Mouse (Mus musculus): ENCODE measurements around the gene Myl6b. TPM values are rescaled to one million over a fixed set of nuclear protein-coding genes. Genes with fewer than 3 reads are reported as not detected.

Gene Myl6b
- polyA plus RNA-seq, 1 experiment: 16.7 TPM

DNA sequence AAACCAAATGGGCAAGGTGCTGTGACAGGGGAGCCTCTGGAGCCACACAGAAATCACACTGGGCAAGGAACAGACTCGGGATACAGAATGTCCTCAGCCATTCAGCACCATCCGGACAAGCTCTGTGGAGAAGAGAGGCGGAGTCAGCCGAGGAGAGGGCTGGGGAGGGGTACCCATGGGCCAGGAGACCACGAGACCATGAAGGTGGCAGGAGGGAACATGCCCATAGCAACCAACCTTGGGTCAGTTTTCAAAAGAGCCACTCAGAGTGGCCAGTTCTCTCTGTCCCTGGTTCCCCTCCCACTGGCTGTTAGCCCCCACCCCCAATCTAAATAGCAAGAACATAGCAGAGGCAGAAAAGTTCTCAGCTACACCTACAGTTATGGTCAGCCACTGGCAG lies 7.6 kb downstream of the Myl6b start:
- Histone ChIP-seq H3K79me3 (ENCODE audit: low read depth) (peaks cover 40% of the 10 kb centered on the region), H3K36me3 (ENCODE audit: control insufficient read depth, insufficient read depth) (peaks cover 60% of the 10 kb centered on the region), H3ac (ENCODE audit: control insufficient read depth, insufficient read length, low read depth) (peak overlapping the region; percentile 14), H3K4me3 (ENCODE audit: insufficient read depth, poor library complexity, severe bottlenecking) (peak overlapping the region; percentile 97), H3K79me2 (ENCODE audit: control insufficient read depth, insufficient read depth) (peaks cover 56% of the 10 kb centered on the region), H3K27me3 (ENCODE audit: control insufficient read depth, insufficient read depth, insufficient read length) (no peaks in the 10 kb centered on the region)
- no peak for TF ChIP-seq CTCF (IDR thresholded peaks at IDR 0.05; ENCODE audit: control insufficient read depth, insufficient read depth, insufficient read length)
- TF ChIP-seq MYOG (IDR thresholded peaks at IDR 0.05; ENCODE audit: control insufficient read depth, extremely low read depth, insufficient read length): no peak
- no peak for TF ChIP-seq FOSL1 (IDR thresholded peaks at IDR 0.05; ENCODE audit: insufficient read depth, low read length, poor library complexity, severe bottlenecking)
- no peak for TF ChIP-seq MYOD1 (IDR thresholded peaks at IDR 0.05; ENCODE audit: control insufficient read depth, insufficient read length, low read depth)
- TF ChIP-seq USF1 (IDR thresholded peaks at IDR 0.05; ENCODE audit: low read depth): no peak
- no peak for TF ChIP-seq MAX (IDR thresholded peaks at IDR 0.05)
- no peak for TF ChIP-seq CEBPB (IDR thresholded peaks at IDR 0.05; ENCODE audit: low read depth)

DNA sequence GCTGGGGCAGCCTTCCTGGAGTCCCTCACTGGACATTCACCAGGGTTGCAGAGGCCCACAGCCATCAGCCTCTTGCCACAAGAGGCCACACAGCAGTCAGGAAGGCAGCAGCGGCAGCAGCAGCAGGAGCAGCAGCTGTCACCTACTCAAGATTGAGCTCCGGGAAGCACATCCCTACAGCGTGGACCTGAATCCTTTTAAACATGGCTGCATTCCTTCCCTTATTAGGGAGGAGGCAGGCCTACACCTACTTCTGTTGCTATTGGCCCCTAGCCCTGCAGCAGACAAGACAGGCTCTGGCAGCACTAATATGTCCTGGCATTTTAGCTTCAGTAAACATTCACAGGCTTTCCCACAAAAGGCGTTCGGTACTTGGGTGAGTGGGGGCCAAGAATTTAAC lies 8.3 kb downstream of the Myl6b start:
- H3K79me2 ChIP-seq (ENCODE audit: control insufficient read depth, insufficient read depth): peaks cover 50% of the 10 kb centered on the region
- H3K4me3 ChIP-seq (ENCODE audit: insufficient read depth, poor library complexity, severe bottlenecking): no peak overlapping the region
- peaks cover 67% of the 10 kb centered on the region for H3K36me3 ChIP-seq (ENCODE audit: control insufficient read depth, insufficient read depth)

DNA sequence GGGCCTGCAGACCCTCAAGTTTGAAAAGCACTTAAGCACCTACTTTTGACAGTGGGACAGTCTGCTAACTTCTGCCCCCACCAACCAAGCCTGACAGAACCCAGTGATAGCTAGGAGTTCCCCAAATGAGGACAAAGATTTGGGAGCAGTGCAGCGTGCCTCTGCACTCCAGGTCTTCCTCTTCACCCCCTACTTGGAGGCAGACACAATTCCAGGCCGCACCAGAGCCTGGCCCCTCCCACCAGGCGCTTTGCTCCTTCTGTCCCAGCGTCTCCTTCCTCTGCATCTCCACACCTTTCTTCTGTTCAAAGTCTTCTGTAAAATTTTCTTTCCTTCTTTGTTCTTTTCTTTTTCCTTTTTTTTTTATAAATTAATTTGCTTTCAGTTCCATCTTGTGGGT lies 8.7 kb downstream of the Myl6b start:
- no peak overlapping the region for H3ac ChIP-seq (ENCODE audit: control insufficient read depth, insufficient read length, low read depth)
- H3K36me3 ChIP-seq (ENCODE audit: control insufficient read depth, insufficient read depth): peaks cover 67% of the 10 kb centered on the region
- peaks cover 35% of the 10 kb centered on the region for H3K79me3 ChIP-seq (ENCODE audit: low read depth)
- peaks cover 45% of the 10 kb centered on the region for H3K79me2 ChIP-seq (ENCODE audit: control insufficient read depth, insufficient read depth)
- H3K27me3 ChIP-seq (ENCODE audit: control insufficient read depth, insufficient read depth, insufficient read length): no peaks in the 10 kb centered on the region
- no peak overlapping the region for H3K4me3 ChIP-seq (ENCODE audit: insufficient read depth, poor library complexity, severe bottlenecking)
- TF ChIP-seq CEBPB (IDR thresholded peaks at IDR 0.05; ENCODE audit: low read depth) (no peak), FOSL1 (IDR thresholded peaks at IDR 0.05; ENCODE audit: insufficient read depth, low read length, poor library complexity, severe bottlenecking) (no peak), USF1 (IDR thresholded peaks at IDR 0.05; ENCODE audit: low read depth) (no peak), MYOD1 (IDR thresholded peaks at IDR 0.05; ENCODE audit: control insufficient read depth, insufficient read length, low read depth) (no peak), MAX (IDR thresholded peaks at IDR 0.05) (no peak), MYOG (IDR thresholded peaks at IDR 0.05; ENCODE audit: control insufficient read depth, extremely low read depth, insufficient read length) (no peak), CTCF (IDR thresholded peaks at IDR 0.05; ENCODE audit: control insufficient read depth, insufficient read depth, insufficient read length) (no peak)

More for the DNA sequence above, 8.3 kb downstream of the Myl6b start:
- no peak for TF ChIP-seq MAX (IDR thresholded peaks at IDR 0.05)
- no peak for TF ChIP-seq CTCF (IDR thresholded peaks at IDR 0.05; ENCODE audit: control insufficient read depth, insufficient read depth, insufficient read length)
- TF ChIP-seq MYOD1 (IDR thresholded peaks at IDR 0.05; ENCODE audit: control insufficient read depth, insufficient read length, low read depth): no peak
- TF ChIP-seq MYOG (IDR thresholded peaks at IDR 0.05; ENCODE audit: control insufficient read depth, extremely low read depth, insufficient read length): no peak
- TF ChIP-seq USF1 (IDR thresholded peaks at IDR 0.05; ENCODE audit: low read depth): no peak
- TF ChIP-seq CEBPB (IDR thresholded peaks at IDR 0.05; ENCODE audit: low read depth): no peak
- TF ChIP-seq FOSL1 (IDR thresholded peaks at IDR 0.05; ENCODE audit: insufficient read depth, low read length, poor library complexity, severe bottlenecking): no peak
- H3ac ChIP-seq (ENCODE audit: control insufficient read depth, insufficient read length, low read depth): no peak overlapping the region
- peaks cover 39% of the 10 kb centered on the region for H3K79me3 ChIP-seq (ENCODE audit: low read depth)
- no peaks in the 10 kb centered on the region for H3K27me3 ChIP-seq (ENCODE audit: control insufficient read depth, insufficient read depth, insufficient read length)

DNA sequence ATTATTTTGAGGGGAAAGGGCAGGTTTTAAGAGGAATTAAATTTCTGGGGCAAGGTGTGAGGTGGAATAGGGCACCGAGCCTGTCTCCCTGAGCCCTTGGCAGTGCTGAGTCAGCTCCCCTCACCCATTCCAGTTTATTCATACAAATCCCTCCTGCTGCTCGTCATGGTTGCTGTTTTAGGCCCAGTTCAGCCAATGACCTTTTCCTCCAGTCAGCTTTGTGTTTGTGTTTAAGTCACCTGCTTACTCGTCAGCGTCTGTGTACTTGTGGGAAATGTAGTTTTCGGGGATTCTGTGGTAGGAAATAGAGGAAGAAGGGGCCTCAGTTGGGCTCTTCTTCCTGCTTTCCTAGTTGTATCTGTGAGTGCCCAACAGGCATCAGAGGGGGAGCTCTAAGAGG lies 9.1 kb downstream of the Myl6b start:
- Histone ChIP-seq H3K27me3 (ENCODE audit: control insufficient read depth, insufficient read depth, insufficient read length) (no peaks in the 10 kb centered on the region), H3K36me3 (ENCODE audit: control insufficient read depth, insufficient read depth) (peaks cover 67% of the 10 kb centered on the region), H3K79me3 (ENCODE audit: low read depth) (peaks cover 32% of the 10 kb centered on the region), H3K79me2 (ENCODE audit: control insufficient read depth, insufficient read depth) (peaks cover 41% of the 10 kb centered on the region), H3ac (ENCODE audit: control insufficient read depth, insufficient read length, low read depth) (no peak overlapping the region), H3K4me3 (ENCODE audit: insufficient read depth, poor library complexity, severe bottlenecking) (no peak overlapping the region)
- TF ChIP-seq FOSL1 (IDR thresholded peaks at IDR 0.05; ENCODE audit: insufficient read depth, low read length, poor library complexity, severe bottlenecking) (no peak), CEBPB (IDR thresholded peaks at IDR 0.05; ENCODE audit: low read depth) (no peak), MYOD1 (IDR thresholded peaks at IDR 0.05; ENCODE audit: control insufficient read depth, insufficient read length, low read depth) (no peak), USF1 (IDR thresholded peaks at IDR 0.05; ENCODE audit: low read depth) (no peak), MYOG (IDR thresholded peaks at IDR 0.05; ENCODE audit: control insufficient read depth, extremely low read depth, insufficient read length) (no peak), CTCF (IDR thresholded peaks at IDR 0.05; ENCODE audit: control insufficient read depth, insufficient read depth, insufficient read length) (no peak), MAX (IDR thresholded peaks at IDR 0.05) (no peak)

DNA sequence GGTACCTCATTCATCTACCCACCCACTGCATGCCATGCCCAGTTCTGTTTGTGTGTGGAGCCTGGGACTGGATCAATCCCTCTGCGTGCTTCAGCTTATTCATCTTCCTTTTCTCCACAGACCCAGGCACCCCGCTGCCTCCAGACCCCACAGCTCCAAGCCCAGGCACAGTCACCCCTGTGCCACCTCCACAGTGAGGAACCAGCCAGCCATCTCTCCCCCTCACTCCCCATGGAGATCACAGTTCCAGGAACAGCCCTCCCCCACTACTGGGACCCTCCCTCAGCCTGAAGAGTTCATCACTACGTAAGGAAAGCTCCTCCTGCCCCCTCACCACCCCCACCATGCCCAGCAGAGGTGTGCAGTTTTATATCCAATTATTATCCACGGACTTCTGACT lies 9.7 kb downstream of the Myl6b start:
- H3K79me3 ChIP-seq (ENCODE audit: low read depth): peaks cover 31% of the 10 kb centered on the region
- TF ChIP-seq CTCF (IDR thresholded peaks at IDR 0.05; ENCODE audit: control insufficient read depth, insufficient read depth, insufficient read length): no peak
- TF ChIP-seq MYOD1 (IDR thresholded peaks at IDR 0.05; ENCODE audit: control insufficient read depth, insufficient read length, low read depth): no peak
- no peaks in the 10 kb centered on the region for H3K27me3 ChIP-seq (ENCODE audit: control insufficient read depth, insufficient read depth, insufficient read length)
- no peak overlapping the region for H3K4me3 ChIP-seq (ENCODE audit: insufficient read depth, poor library complexity, severe bottlenecking)
- H3K36me3 ChIP-seq (ENCODE audit: control insufficient read depth, insufficient read depth): peaks cover 73% of the 10 kb centered on the region
- H3K79me2 ChIP-seq (ENCODE audit: control insufficient read depth, insufficient read depth): peaks cover 36% of the 10 kb centered on the region
- no peak overlapping the region for H3ac ChIP-seq (ENCODE audit: control insufficient read depth, insufficient read length, low read depth)

Data from C2C12 (cell line).